Mouse (Mus musculus) spleen, adult 2 months (tissue): Measurements from ENCODE around the gene Ube2g1. TPM values are rescaled to one million over a fixed set of nuclear protein-coding genes. Genes with fewer than 3 reads are reported as not detected.
"Not testable (repeated sequence)": the region's sequence is repeated elsewhere in the genome, so short reads cannot be mapped to it uniquely, and the experiment has no call there.

Source experiments
- DNase-seq, 2 experiments: peaks; one replicate each; pipeline versions ENCODE4 v3.0.0 to v3.0.0-alpha.2; 2012 to 2021; ENCODE audit warnings: low spot score in 2 of 2, low read depth in 1 of 2
- H3K27ac ChIP-seq: fragments of 200-500 bp; 2 replicates; pipeline ENCODE4 v1.5.1; 2012; ENCODE audit warnings: low read length, inconsistent platforms; ENCODE audit not compliant: insufficient read depth
- H3K27me3 ChIP-seq: fragments of 200-500 bp; 2 replicates; pipeline ENCODE4 v1.6.1; 2012; ENCODE audit warnings: mild to moderate bottlenecking, moderate library complexity, low read length, inconsistent platforms; ENCODE audit not compliant: control insufficient read depth, insufficient read depth
- H3K36me3 ChIP-seq: fragments of 200-500 bp; 2 replicates; pipeline ENCODE4 v1.6.1; 2012; ENCODE audit warnings: mild to moderate bottlenecking, low read length, inconsistent platforms; ENCODE audit not compliant: control insufficient read depth, insufficient read depth
- H3K4me1 ChIP-seq: fragments of 200-500 bp; 2 replicates; pipeline ENCODE4 v1.6.1; 2011; ENCODE audit warnings: inconsistent platforms; ENCODE audit not compliant: control insufficient read depth, insufficient read depth, insufficient read length
- H3K4me3 ChIP-seq: fragments of 200-500 bp; 2 replicates; pipeline ENCODE4 v1.5.1; 2011; ENCODE audit warnings: mild to moderate bottlenecking, inconsistent platforms; ENCODE audit not compliant: insufficient read depth, insufficient read length; ENCODE audit errors: extremely low read depth
- CTCF ChIP-seq: fragments of 200-500 bp; IDR thresholded peaks from 2 replicates; pipeline ENCODE4 v1.5.1; 2011; ENCODE audit warnings: mild to moderate bottlenecking, inconsistent platforms; ENCODE audit not compliant: insufficient read depth, insufficient read length, insufficient replicate concordance; ENCODE audit errors: extremely low read depth
- POLR2A ChIP-seq: fragments of 200-500 bp; IDR thresholded peaks from 2 replicates; pipeline ENCODE4 v1.6.1; 2011; ENCODE audit warnings: low read depth, low read length, inconsistent platforms
- WGBS: fragments of 180-500 bp; shearing (Covaris S2); methylation state at CpG from one replicate; pipeline ENCODE4 v1.1.7; 2018; 5-methylcytosine and 5-hydroxymethylcytosine counted together
- polyA plus RNA-seq: library from polyadenylated mRNA; depleted of rRNA; stranded (reverse); fragments of >200 nt; gene quantifications from 2 replicates; pipeline ENCODE4 v1.2.3, GENCODE M21; 2012

The Ube2g1 gene
- polyA plus RNA-seq, 1 experiment: 5.3 TPM

- no peak for TF ChIP-seq POLR2A
- no peak for TF ChIP-seq CTCF
- no peak for DNase-seq
- Histone ChIP-seq H3K4me3 (no peak overlapping the region), H3K27me3 (no peaks in the 10 kb centered on the region), H3K27ac (no peak overlapping the region), H3K36me3 (no peaks in the 10 kb centered on the region), H3K4me1 (no peaks in the 10 kb centered on the region)
- WGBS: 92% methylated on average over 4 of the region's 4 CpGs
Observed at GRCm38 (mm10) chr11:72597780-72598179, 9.3 kb upstream of the Ube2g1 start.

- Histone ChIP-seq H3K4me3 (peak overlapping the region; percentile 97), H3K4me1 (peaks cover 2% of the 10 kb centered on the region; the same call in 1 of the 2 replicates), H3K36me3 (no peaks in the 10 kb centered on the region), H3K27ac (peak overlapping the region; percentile 99), H3K27me3 (no peaks in the 10 kb centered on the region)
- under 1% methylated on average over 61 of the region's 79 CpGs for WGBS
- DNase-seq: peak; percentile 18 to 71
- TF ChIP-seq POLR2A: no peak
- no peak for TF ChIP-seq CTCF
Observed at GRCm38 (mm10) chr11:72607469-72608070, 487 bp downstream of the Ube2g1 start.

- H3K4me3 ChIP-seq: peak overlapping the region; percentile 97
- DNase-seq: peak; percentile 88 to 90
- peak overlapping the region; percentile 99 for H3K27ac ChIP-seq
- WGBS: 1% methylated on average over 50 of the region's 55 CpGs
- no peak; the same call in 1 of the 2 replicates for TF ChIP-seq POLR2A
- no peak for TF ChIP-seq CTCF
- H3K36me3 ChIP-seq: no peaks in the 10 kb centered on the region
- no peaks in the 10 kb centered on the region for H3K27me3 ChIP-seq
- H3K4me1 ChIP-seq: peaks cover 2% of the 10 kb centered on the region; the same call in 1 of the 2 replicates
Observed at GRCm38 (mm10) chr11:72608071-72608679, 1.1 kb downstream of the Ube2g1 start.

GRCm38 (mm10) chr11:72609242-72609641, 2.2 kb downstream of the Ube2g1 start:
- TF ChIP-seq POLR2A (no peak), CTCF (no peak)
- no peak overlapping the region for H3K27ac ChIP-seq
- H3K27me3 ChIP-seq: no peaks in the 10 kb centered on the region
- no peak for DNase-seq
- no peak overlapping the region for H3K4me3 ChIP-seq
- H3K36me3 ChIP-seq: no peaks in the 10 kb centered on the region
- H3K4me1 ChIP-seq: peaks cover 2% of the 10 kb centered on the region; the same call in 1 of the 2 replicates

GRCm38 (mm10) chr11:72614336-72614735, 7.3 kb downstream of the Ube2g1 start:
- H3K36me3 ChIP-seq, H3K27me3 ChIP-seq, H3K4me3 ChIP-seq, H3K4me1 ChIP-seq, DNase-seq, H3K27ac ChIP-seq: not testable (repeated sequence)
- 92% methylated on average over 3 of the region's 3 CpGs for WGBS

GRCm38 (mm10) chr11:72615931-72616330, 8.8 kb downstream of the Ube2g1 start:
- Histone ChIP-seq H3K4me3 (no peak overlapping the region), H3K27ac (no peak overlapping the region), H3K4me1 (0 out of 2 replicates have a peak, but pooled peaks cover 2% of the 10 kb centered on the region), H3K36me3 (no peaks in the 10 kb centered on the region), H3K27me3 (no peaks in the 10 kb centered on the region)
- no peak for TF ChIP-seq CTCF
- no peak for TF ChIP-seq POLR2A
- DNase-seq: no peak
- WGBS: 88% methylated on average over 4 of the region's 4 CpGs

GRCm38 (mm10) chr11:72618476-72618875, 11.4 kb downstream of the Ube2g1 start:
- 97% methylated on average over 1 of the region's 1 CpGs for WGBS
- Histone ChIP-seq H3K4me1 (0 out of 2 replicates have a peak, but pooled peaks cover 2% of the 10 kb centered on the region), H3K27ac (no peak overlapping the region), H3K4me3 (no peak overlapping the region), H3K36me3 (no peaks in the 10 kb centered on the region), H3K27me3 (no peaks in the 10 kb centered on the region)
- TF ChIP-seq CTCF (no peak), POLR2A (no peak)
- DNase-seq: no peak
